Mouse (Mus musculus) myocyte (in vitro differentiated cells): ENCODE data around the gene Grik5. TPM values are rescaled to one million over a fixed set of nuclear protein-coding genes. Genes with fewer than 3 reads are reported as not detected.
A peak's percentile ranks its signal among the peaks of the same experiment; 100 is the strongest.

ENCODE experiments used
- H3K27me3 ChIP-seq: one replicate; pipeline ENCODE4 v1.6.1; 2011; ENCODE audit not compliant: control insufficient read depth, insufficient read depth, insufficient read length
- H3K36me3 ChIP-seq: one replicate; pipeline ENCODE4 v1.6.1; 2011; ENCODE audit not compliant: control insufficient read depth, insufficient read depth
- H3K4me2 ChIP-seq: one replicate; pipeline ENCODE4 v1.6.1; 2011; ENCODE audit warnings: low read depth, control low read depth
- H3K4me3 ChIP-seq: one replicate; pipeline ENCODE4 v1.5.1; 2011; ENCODE audit warnings: mild to moderate bottlenecking, control low read depth, moderate library complexity
- H3K79me2 ChIP-seq: one replicate; pipeline ENCODE4 v1.6.1; 2011; ENCODE audit not compliant: control insufficient read depth, insufficient read depth
- H3ac ChIP-seq: one replicate; pipeline ENCODE4 v1.6.1; 2011; ENCODE audit not compliant: control insufficient read depth, insufficient read length
- CEBPB ChIP-seq: IDR thresholded peaks from 2 replicates; pipeline ENCODE4 v1.6.1; 2011; ENCODE audit warnings: mild to moderate bottlenecking, moderate library complexity; ENCODE audit not compliant: poor library complexity, insufficient read depth, severe bottlenecking
- E2F4 ChIP-seq: IDR thresholded peaks from one replicate; pipeline ENCODE4 v1.6.1; 2011; ENCODE audit warnings: mild to moderate bottlenecking, control low read depth, moderate library complexity; ENCODE audit not compliant: insufficient read depth
- MAX ChIP-seq: IDR thresholded peaks from one replicate; pipeline ENCODE4 v1.6.1; 2011; ENCODE audit warnings: low read depth, mild to moderate bottlenecking, control low read depth
- MYOD1 ChIP-seq, 3 experiments: IDR thresholded peaks; one replicate each; pipeline ENCODE4 v1.6.1; 2011; ENCODE audit warnings: control low read depth in 2 of 3, low read depth in 2 of 3, mild to moderate bottlenecking in 2 of 3, moderate library complexity in 1 of 3; ENCODE audit not compliant: insufficient read length in 2 of 3, control insufficient read depth in 1 of 3
- MYOG ChIP-seq, 3 experiments: IDR thresholded peaks; one replicate each; pipeline ENCODE4 v1.6.1; 2011; ENCODE audit warnings: control low read depth in 2 of 3, low read depth in 2 of 3, mild to moderate bottlenecking in 2 of 3; ENCODE audit not compliant: insufficient read length in 2 of 3, control insufficient read depth in 1 of 3, insufficient read depth in 1 of 3
- POLR2A ChIP-seq: IDR thresholded peaks from one replicate; pipeline ENCODE4 v1.6.1; 2011; ENCODE audit warnings: low read depth, mild to moderate bottlenecking, control low read depth, moderate library complexity; ENCODE audit not compliant: insufficient read length
- POLR2AphosphoS2 ChIP-seq: IDR thresholded peaks from one replicate; pipeline ENCODE4 v1.6.1; 2011; ENCODE audit warnings: low read depth, control low read depth; ENCODE audit not compliant: insufficient read length
- REST ChIP-seq: IDR thresholded peaks from one replicate; pipeline ENCODE4 v1.6.1; 2011; ENCODE audit warnings: mild to moderate bottlenecking, control low read depth, moderate library complexity; ENCODE audit not compliant: insufficient read depth, insufficient read length
- SRF ChIP-seq: IDR thresholded peaks from one replicate; pipeline ENCODE4 v1.6.1; 2011; ENCODE audit warnings: low read depth; ENCODE audit not compliant: control insufficient read depth, insufficient read length
- TCF12 ChIP-seq: IDR thresholded peaks from one replicate; pipeline ENCODE4 v1.6.1; 2011; ENCODE audit warnings: mild to moderate bottlenecking, control low read depth; ENCODE audit not compliant: poor library complexity, insufficient read depth, severe bottlenecking
- TCF3 ChIP-seq: IDR thresholded peaks from one replicate; pipeline ENCODE4 v1.6.1; 2011; ENCODE audit warnings: low read depth, control low read depth; ENCODE audit not compliant: insufficient read length
- USF1 ChIP-seq: IDR thresholded peaks from one replicate; pipeline ENCODE4 v1.6.1; 2011; ENCODE audit warnings: low read depth, mild to moderate bottlenecking, control low read depth, moderate library complexity
- polyA plus RNA-seq: library from polyadenylated mRNA; unstranded; fragments of >200 nt; fragmentation: generic; extraction: Trizol; gene quantifications from one replicate; pipeline ENCODE4 v1.2.1, GENCODE M21; 2012; ENCODE audit warnings: missing spikeins

Gene Grik5
- polyA plus RNA-seq, 1 experiment, result 14.7 TPM

DNA sequence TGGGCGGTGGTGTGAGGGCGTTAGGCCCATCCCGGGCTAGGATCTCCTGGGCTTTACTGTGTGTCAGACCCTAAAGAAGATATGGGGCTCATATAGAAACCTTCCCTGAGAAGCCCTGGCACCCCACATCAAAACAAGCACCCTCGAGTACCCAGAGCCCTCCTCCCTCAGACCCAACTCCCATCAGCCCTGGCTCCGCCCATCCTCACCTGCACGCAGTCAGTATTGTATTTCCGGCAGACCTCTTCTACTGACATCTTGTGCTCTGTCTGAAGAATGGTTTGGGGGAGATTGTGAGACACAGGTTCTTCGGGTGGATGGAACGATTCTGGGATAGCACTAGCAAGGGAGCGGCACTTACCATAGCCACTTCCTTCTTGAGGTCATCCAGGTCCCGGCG, 71.4 kb downstream of the Grik5 start:
- H3ac ChIP-seq, result no peak overlapping the region
- H3K4me3 ChIP-seq, result no peak overlapping the region
- peaks cover 12% of the 10 kb centered on the region for H3K27me3 ChIP-seq
- H3K79me2 ChIP-seq, result no peaks in the 10 kb centered on the region
- no peak overlapping the region for H3K4me2 ChIP-seq
- H3K36me3 ChIP-seq, result no peaks in the 10 kb centered on the region
- TF ChIP-seq USF1 (no peak), E2F4 (no peak), POLR2A (no peak), MAX (no peak), MYOD1 (IDR thresholded peaks at IDR 0.05; ENCODE audit: control insufficient read depth in 1 of 3, insufficient read length in 2 of 3, low read depth in 2 of 3) (no peak), REST (no peak), POLR2AphosphoS2 (no peak), CEBPB (no peak), TCF12 (no peak), MYOG (IDR thresholded peaks at IDR 0.05; ENCODE audit: control insufficient read depth in 1 of 3, insufficient read depth in 1 of 3, insufficient read length in 2 of 3, low read depth in 2 of 3) (no peak), SRF (no peak)

DNA sequence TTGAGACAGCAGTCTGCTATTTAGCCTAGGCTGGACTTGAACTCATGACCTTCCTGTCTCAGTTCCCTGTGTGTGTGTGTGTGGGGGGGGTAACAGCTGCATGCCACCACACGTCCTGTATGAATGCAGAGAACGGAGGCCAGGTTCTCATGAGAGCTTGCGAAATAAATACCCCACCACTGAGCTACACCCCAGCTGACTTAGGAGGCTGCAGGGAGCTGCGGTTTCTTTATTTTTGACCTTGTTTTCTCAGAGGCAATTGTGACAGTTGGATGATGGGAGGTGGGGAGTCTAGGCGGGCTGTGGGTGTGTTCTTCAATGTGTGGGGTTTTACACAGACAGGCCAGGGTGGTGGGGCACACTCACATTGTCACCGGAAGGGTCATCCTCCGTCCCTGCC, 71.9 kb downstream of the Grik5 start:
- H3K79me2 ChIP-seq, result no peaks in the 10 kb centered on the region
- no peak overlapping the region for H3K4me2 ChIP-seq
- no peaks in the 10 kb centered on the region for H3K36me3 ChIP-seq

GRCm38 (mm10) chr7:24993081-24993480, 79.1 kb downstream of the Grik5 start:
- Histone ChIP-seq H3K79me2 (no peaks in the 10 kb centered on the region), H3K4me3 (no peak overlapping the region), H3ac (no peak overlapping the region), H3K36me3 (no peaks in the 10 kb centered on the region), H3K4me2 (peak overlapping the region; percentile 71), H3K27me3 (no peaks in the 10 kb centered on the region)
- TF ChIP-seq SRF (no peak), TCF3 (peak; percentile 51), MAX (no peak), MYOG (IDR thresholded peaks at IDR 0.05; ENCODE audit: control insufficient read depth in 1 of 3, insufficient read depth in 1 of 3, insufficient read length in 2 of 3, low read depth in 2 of 3) (peak in 2 of 3 experiments; percentile 67 to 87), MYOD1 (IDR thresholded peaks at IDR 0.05; ENCODE audit: control insufficient read depth in 1 of 3, insufficient read length in 2 of 3, low read depth in 2 of 3) (peak in 2 of 3 experiments; percentile 90 to 95), USF1 (no peak), TCF12 (no peak)

More for the DNA sequence above, 71.9 kb downstream of the Grik5 start:
- H3K27me3 ChIP-seq, result peaks cover 7% of the 10 kb centered on the region
- peak; percentile 14 to 80 (median 71) for TF ChIP-seq MYOD1 (IDR thresholded peaks at IDR 0.05; ENCODE audit: control insufficient read depth in 1 of 3, insufficient read length in 2 of 3, low read depth in 2 of 3)
- no peak for TF ChIP-seq USF1
- TF ChIP-seq CEBPB, result peak; percentile 70
- TF ChIP-seq TCF12, result no peak
- no peak for TF ChIP-seq POLR2AphosphoS2
- TF ChIP-seq TCF3, result no peak
- no peak for TF ChIP-seq SRF
- TF ChIP-seq MAX, result no peak
- peak; percentile 2 to 58 (median 8) for TF ChIP-seq MYOG (IDR thresholded peaks at IDR 0.05; ENCODE audit: control insufficient read depth in 1 of 3, insufficient read depth in 1 of 3, insufficient read length in 2 of 3, low read depth in 2 of 3)
- no peak for TF ChIP-seq REST
- no peak for TF ChIP-seq E2F4
- no peak for TF ChIP-seq POLR2A
- no peak overlapping the region for H3K4me3 ChIP-seq
- H3ac ChIP-seq, result no peak overlapping the region

GRCm38 (mm10) chr7:24990478-24990877, 81.7 kb downstream of the Grik5 start:
- Histone ChIP-seq H3K4me2 (no peak overlapping the region), H3K4me3 (no peak overlapping the region), H3K27me3 (no peaks in the 10 kb centered on the region), H3K36me3 (no peaks in the 10 kb centered on the region), H3K79me2 (no peaks in the 10 kb centered on the region), H3ac (no peak overlapping the region)
- TF ChIP-seq MYOD1 (IDR thresholded peaks at IDR 0.05; ENCODE audit: control insufficient read depth in 1 of 3, insufficient read length in 2 of 3, low read depth in 2 of 3) (no peak), SRF (no peak), POLR2AphosphoS2 (no peak), MAX (no peak), E2F4 (no peak), TCF3 (no peak), USF1 (no peak), MYOG (IDR thresholded peaks at IDR 0.05; ENCODE audit: control insufficient read depth in 1 of 3, insufficient read depth in 1 of 3, insufficient read length in 2 of 3, low read depth in 2 of 3) (no peak), CEBPB (no peak), POLR2A (no peak), TCF12 (no peak), REST (no peak)

- Histone ChIP-seq H3K27me3 (peaks cover 3% of the 10 kb centered on the region), H3K4me3 (no peak overlapping the region), H3K36me3 (no peaks in the 10 kb centered on the region), H3K79me2 (no peaks in the 10 kb centered on the region), H3K4me2 (no peak overlapping the region), H3ac (no peak overlapping the region)
- TF ChIP-seq MYOD1 (IDR thresholded peaks at IDR 0.05; ENCODE audit: control insufficient read depth in 1 of 3, insufficient read length in 2 of 3, low read depth in 2 of 3) (no peak), USF1 (no peak), POLR2AphosphoS2 (no peak)
Observed at GRCm38 (mm10) chr7:24987941-24988340, 84.2 kb downstream of the Grik5 start.
